Mouse (Mus musculus): Measurements from ENCODE around the gene Cldn14.
A peak's percentile ranks its signal among the peaks of the same experiment; 100 is the strongest.

Cldn14 gene

DNA sequence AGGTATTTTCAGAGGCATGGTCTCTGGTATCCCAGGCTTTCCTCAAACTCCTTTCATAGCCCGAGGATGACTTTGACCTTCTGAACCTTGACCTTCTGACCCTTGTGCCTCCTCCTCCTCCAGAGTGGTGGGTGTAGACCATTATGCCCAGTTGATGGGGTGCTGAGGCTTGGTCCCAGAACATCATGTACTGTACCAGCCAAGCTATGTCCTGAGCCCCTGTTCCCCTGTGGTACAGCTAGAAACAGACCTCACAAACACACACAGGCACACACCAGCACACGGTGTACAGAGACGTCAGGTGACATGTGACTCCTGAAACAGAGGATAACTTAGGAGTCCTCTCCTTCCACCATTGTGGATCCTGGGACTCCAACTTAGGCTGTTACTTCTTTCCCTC, 95.8 kb downstream of the Cldn14 start:
- DNase-seq (ENCODE audit: low read depth, low spot score), result no peak

GRCm38 (mm10) chr16:93912158-93912557, 96.5 kb downstream of the Cldn14 start:
- DNase-seq (ENCODE audit: low read depth, low spot score), result no peak

- no peak for DNase-seq (ENCODE audit: low read depth, low spot score)
Observed at GRCm38 (mm10) chr16:93910735-93911665, 97.6 kb downstream of the Cldn14 start.

- no peak for DNase-seq (ENCODE audit: low read depth, low spot score)
Observed at GRCm38 (mm10) chr16:93909936-93910335, 98.7 kb downstream of the Cldn14 start.

DNA sequence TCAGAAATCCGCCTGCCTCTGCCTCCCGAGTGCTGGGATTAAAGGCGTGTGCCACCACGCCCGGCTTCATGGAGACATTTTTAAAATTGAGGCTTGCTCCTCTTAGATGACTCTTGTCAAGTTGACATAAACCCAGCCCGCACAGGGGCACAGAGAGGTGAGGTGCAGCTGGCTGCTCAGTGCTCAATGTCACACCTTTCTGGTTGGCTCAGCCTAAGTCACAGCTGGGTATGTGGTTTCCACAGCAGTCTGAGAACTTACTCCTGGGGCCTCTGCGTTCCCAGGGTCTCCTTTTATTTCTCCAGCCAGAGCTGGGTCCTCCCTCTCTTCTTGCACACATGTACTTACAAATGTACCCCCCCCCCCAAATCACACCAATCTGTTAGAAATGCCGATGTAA, 100.4 kb downstream of the Cldn14 start:
- DNase-seq (ENCODE audit: low read depth, low spot score), result no peak

DNA sequence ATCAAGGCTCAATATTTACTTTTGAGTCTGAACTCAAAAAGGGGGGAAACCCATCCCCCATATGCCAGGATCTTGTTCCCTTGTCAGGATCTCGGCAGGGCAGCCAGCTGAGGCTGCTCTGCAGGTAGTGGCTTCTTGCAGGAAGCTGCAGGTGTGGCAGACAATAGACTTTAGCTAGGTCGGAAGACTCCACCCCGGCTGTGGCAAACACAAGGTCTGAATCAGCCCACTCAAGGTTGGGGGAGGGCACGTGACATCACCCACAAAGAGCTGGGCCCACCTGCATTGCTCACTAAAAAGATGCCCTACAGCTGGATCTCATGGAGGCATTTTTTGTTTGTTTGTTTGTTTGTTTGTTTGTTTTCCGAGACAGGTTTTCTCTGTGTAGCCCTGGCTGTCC, 100.9 kb downstream of the Cldn14 start:
- no peak for DNase-seq (ENCODE audit: low read depth, low spot score)

DNA sequence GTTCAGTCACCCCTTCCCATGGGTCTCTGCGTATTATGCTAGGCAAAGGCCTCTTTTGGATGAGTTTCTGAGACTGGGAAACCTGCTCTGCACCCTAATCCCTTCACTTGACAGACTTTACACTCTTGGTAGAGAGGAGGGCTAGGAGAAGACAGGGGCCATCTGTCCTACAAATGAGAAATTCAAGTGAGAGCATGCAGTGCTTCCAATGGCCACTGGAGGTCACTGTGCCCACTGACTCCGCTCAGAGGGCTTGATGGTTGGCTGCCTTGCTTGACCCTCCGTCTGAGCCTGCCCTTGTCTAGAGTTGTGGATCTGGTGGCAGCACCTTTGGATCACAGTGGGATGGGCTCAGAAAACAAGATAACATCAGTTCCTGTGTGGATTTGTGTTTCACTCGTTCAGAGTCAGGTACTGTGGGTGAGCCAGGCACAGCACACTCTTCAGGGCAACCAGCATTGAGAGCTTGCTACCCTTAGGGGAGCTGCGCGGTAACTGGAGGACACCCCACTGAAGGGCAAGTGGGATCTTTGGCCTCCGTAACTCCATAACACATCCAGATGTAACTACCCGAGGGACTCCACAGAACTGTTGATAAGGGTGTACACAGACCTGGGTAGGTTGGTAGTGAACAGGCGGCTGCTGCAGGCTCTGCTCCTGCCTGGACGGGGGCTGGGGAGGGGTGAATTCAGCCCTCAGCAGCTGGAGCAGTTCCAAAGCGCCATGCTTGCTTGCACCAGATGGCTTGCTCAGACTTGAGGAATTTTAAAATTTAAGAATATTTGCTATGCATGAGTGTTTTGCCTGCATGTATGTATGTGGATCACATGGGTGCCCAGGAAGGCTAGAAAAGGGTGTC, 102.3 kb downstream of the Cldn14 start:
- no peak for DNase-seq (ENCODE audit: low read depth, low spot score)

GRCm38 (mm10) chr16:93903027-93903426, 105.6 kb downstream of the Cldn14 start:
- no peak for DNase-seq (ENCODE audit: low read depth, low spot score)

DNA sequence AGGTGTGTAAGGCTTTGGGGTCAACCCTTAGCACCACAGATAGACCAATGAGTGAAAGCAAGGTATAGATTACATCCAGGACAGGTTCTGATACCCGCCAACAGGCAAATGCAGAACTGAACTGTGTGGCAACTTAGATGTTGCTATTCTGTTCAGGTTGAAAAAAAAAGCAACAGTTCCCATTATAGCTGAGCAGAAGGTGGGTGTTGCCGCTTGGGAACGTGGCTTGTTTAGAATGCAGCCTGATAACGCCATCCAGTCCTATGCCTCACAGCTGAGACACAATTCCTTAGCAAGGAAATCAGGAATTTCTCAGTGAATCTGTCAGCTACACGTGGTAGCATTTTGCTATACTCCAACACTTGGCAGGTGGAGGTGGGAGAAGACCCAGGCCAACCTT, 115.4 kb downstream of the Cldn14 start:
- DNase-seq (ENCODE audit: low read depth, low spot score), result no peak

GRCm38 (mm10) chr16:93890948-93891604, 117.6 kb downstream of the Cldn14 start:
- no peak for DNase-seq (ENCODE audit: low read depth, low spot score)

DNA sequence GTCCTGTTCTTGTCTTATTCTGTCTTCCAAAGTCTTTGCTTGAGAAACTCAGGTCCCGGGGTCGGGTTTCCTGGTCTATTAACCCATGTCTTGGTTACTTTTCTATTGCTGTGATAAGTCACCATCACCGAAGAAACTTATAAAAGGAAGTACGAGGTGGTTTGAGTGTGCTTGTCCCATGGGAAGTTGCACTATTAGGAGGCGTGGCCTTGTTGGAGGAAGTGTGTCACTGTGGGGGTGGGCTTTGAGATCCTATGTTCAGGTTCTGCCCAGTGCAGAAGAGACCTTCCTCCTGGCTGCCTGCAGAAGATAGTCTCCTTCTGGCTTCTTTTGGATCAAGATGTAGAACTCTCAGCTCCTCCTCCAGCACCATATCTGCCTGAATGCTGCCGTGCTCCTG, 120.2 kb downstream of the Cldn14 start:
- DNase-seq (ENCODE audit: low read depth, low spot score), result no peak

DNA sequence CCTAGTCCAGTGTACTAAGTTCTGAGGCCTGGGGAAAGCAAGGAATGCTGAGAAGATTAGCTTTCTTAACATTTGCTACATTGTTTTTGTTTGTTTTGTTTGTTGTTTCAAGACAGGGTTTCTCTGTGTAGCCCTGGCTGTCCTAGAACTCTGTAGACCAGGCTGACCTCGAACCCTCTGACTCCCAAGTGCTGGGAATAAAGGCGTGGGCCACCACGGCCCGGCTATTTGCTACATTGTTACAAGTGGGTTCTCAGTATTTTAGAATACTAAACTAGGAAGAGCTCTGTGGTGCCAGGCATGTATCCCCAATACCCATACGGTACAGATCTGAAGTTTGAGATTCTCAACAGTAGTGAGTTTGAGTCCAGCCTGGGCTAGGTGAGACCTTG, 123.9 kb downstream of the Cldn14 start:
- no peak for DNase-seq (ENCODE audit: low read depth, low spot score)

DNA sequence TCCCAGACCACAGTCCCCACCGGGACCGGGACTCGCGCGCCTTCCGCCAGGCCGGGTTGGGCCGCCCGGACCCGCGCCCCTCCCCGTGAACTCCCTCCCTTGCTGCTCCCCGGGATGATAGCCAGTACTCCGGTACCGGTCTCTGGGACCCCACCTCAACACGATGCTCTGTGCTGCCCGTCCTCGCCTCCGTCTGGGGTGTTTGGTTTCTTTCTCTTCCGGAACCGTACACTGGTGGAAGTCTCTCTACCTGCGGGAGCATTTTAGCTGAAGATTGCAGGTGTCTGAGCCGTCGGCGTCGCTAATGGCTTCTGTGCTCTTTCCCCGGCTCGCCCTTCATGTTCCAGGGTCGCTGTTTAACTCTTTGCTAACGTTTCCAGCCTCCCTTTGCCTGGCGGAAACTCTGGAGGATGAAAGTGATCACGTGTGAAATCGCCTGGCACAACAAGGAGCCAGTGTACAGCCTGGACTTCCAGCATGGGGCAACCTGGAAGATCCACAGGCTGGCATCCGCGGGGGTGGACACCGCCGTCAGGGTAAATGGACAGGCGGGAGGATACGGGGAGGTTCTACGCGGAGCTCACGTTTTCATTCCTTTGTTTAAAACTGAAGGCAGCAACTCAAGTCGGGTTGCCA, 124.4 kb downstream of the Cldn14 start:
- DNase-seq (ENCODE audit: low read depth, low spot score), result no peak

DNA sequence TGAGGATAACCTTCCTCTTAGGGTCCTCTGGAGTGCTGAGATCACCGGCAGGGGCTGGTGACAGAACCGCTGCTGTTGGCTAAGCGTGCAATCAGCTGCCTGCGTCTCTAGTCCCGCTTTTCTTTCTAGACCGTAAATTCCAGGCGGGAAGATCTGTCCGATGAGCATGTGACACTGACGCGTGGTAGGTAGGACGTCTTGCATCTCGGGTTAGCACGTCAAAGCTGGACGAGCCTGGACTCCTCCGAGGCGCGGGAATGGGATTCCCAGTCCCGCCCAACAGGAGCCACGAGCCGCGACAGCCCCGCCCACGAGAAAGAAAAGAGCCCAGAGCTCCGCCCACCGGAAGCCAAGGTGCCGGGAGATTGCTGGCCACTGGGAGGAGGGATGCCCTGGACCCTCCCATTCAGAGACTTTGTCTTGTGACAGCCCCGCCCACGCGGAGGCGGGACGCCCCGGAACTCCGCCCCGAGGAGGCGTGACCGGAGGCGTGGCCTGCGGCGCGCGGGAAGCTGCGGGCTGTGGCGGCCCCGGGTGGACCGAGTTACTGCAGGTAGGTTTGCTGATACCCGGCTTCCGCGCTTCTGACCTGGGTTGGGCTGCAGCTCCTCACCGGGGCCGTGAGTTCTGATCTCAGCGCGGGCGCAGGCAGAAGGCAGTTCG, 125.1 kb downstream of the Cldn14 start, which contains the start of gene Chaf1b:
Chaf1b (plus strand) TSS at position 479 of the 663 bp plus-strand sequence.
- DNase-seq (ENCODE audit: low read depth, low spot score), result peak; percentile 91

DNA sequence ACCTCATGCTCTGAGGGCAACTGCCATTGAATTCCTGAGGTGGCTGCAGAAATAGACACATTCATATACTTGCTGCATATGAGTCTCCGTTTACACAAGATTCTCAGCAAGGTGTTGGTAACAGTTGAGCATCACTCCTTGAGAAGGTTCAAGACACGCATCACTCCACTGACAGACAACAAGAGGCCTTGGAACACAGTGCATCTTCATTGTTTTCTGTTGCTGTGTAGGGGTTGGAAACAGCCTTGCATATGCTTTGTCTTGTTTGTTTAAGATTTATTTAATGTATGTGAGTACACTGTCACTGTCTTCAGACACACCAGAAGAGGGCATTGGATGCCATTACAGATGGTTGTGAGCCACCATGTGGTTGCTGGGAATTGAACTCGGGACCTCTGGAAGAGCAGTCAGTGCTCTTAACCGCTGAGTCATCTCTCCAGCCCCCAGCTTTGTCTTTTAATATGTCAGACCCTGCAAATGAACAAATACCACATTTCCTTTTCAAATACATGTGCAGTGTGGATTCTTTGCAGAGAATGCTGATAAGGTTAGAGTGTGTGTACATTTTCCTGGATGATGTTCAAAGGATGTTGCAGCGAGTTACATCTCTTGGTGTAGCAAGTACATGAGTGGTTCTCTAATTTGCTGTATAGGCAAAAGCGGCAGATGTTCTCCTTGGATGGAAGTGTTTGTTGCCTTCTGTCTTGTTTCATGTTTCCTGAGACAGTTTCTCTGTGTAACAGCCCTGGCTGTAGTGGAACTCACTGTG, 130.8 kb downstream of the Cldn14 start:
- DNase-seq (ENCODE audit: low read depth, low spot score), result no peak

- DNase-seq (ENCODE audit: low read depth, low spot score), result no peak
Observed at GRCm38 (mm10) chr16:93874841-93875240, 133.8 kb downstream of the Cldn14 start.

All from skeletal muscle tissue, adult 2 months (tissue).